In the genomic region with DNA sequence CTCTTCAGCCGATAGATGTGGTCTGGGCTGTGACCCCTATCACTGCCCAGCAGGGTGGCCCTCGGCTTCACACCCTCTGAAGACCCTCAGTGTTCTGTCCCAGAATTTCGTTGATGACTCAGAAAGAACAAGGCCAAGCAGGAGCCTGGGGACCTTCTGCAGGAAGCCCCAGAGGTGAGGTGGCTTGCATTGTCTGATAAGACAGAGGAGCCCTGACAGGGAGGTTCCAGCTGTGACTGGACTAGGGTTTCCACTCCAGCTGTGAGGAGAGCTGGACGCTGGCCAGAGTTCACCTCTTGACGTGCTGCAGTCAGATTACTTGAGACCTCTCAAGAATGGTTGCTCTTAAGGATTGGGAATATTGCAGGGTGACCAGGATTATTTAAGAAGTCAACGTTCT, we compare ENCODE assay signal across 8 mouse cellular contexts. TPM values are rescaled to one million over a fixed set of nuclear protein-coding genes. Genes with fewer than 3 reads are reported as not detected.
DNase-seq lines count a peak whose midpoint lies in the region; ATAC-seq lines count a peak whose summit lies in the region.

No protein-coding gene starts in this region.

- intact Hi-C loops in heart, postnatal 36 days (cut with DNase I), result no loop called here

- peak overlapping the region; percentile 85 for H3K4me2 ChIP-seq in heart, embryonic 13.5 days
- peak overlapping the region; percentile 90 for H3K4me2 ChIP-seq in forebrain, embryonic 11.5 days (ENCODE audit: low read depth, low read length, severe bottlenecking)

- H3K36me3 ChIP-seq in heart, embryonic 13.5 days, result peaks cover 42% of the 10 kb centered on the region
- H3K36me3 ChIP-seq in forebrain, embryonic 11.5 days (ENCODE audit: control insufficient read depth, insufficient read depth, low read length), result peaks cover 19% of the 10 kb centered on the region

- peaks cover 53% of the 10 kb centered on the region for H3K4me1 ChIP-seq in heart, embryonic 13.5 days
- H3K4me1 ChIP-seq in forebrain, embryonic 11.5 days (replicated peaks; ENCODE audit: control insufficient read depth, insufficient read depth, low read length), result peaks cover 24% of the 10 kb centered on the region

- no peaks in the 10 kb centered on the region for H3K27me3 ChIP-seq in heart, embryonic 13.5 days (replicated peaks)
- no peaks in the 10 kb centered on the region for H3K27me3 ChIP-seq in forebrain, embryonic 11.5 days (ENCODE audit: control insufficient read depth, insufficient read depth, low read length)

- peak overlapping the region; percentile 97 for H3K4me3 ChIP-seq in heart, embryonic 13.5 days
- peak overlapping the region; percentile 93 for H3K4me3 ChIP-seq in forebrain, embryonic 11.5 days (ENCODE audit: low read depth, low read length)

- H3K27ac ChIP-seq in heart, embryonic 13.5 days (replicated peaks), result no peak overlapping the region
- no peak overlapping the region for H3K27ac ChIP-seq in forebrain, embryonic 11.5 days (ENCODE audit: low read depth, low read length)

- no peak for ATAC-seq in heart, embryonic 13.5 days (ENCODE audit: extremely low read depth, insufficient number of reproducible peaks, low FRiP score, low TSS enrichment)
- ATAC-seq in forebrain, embryonic 11.5 days (replicated peaks; ENCODE audit: low FRiP score), result no peak
- ATAC-seq in megakaryocyte progenitor cell, adult 5-6 weeks (replicated peaks; ENCODE audit: poor library complexity), result peak; percentile 24
- no peak for ATAC-seq in CD4-positive, CD25-positive, alpha-beta regulatory T cell, adult 4 months
- ATAC-seq in erythroid progenitor cell, adult 5-6 weeks (replicated peaks; ENCODE audit: low FRiP score, poor library complexity, severe bottlenecking), result no peak

- H3K9me3 ChIP-seq in heart, embryonic 13.5 days, result no peaks in the 10 kb centered on the region
- no peaks in the 10 kb centered on the region for H3K9me3 ChIP-seq in forebrain, embryonic 11.5 days (ENCODE audit: control insufficient read depth, low read length)

- DNase-seq in heart, postnatal 36 days, result no peak
- no peak for DNase-seq in forebrain, embryonic 11.5 days (ENCODE audit: low spot score)
- DNase-seq in kidney, postnatal 14 days, result peak; percentile 59
- peak; percentile 73 for DNase-seq in yolk sac, embryonic 10.5 days (ENCODE audit: low spot score)

- WGBS in heart, embryonic 13.5 days, result 2% methylated on average over 6 of the region's 6 CpGs
- WGBS in forebrain, embryonic 11.5 days, result 17% methylated on average over 6 of the region's 6 CpGs

- peak overlapping the region; percentile 97 for H3K9ac ChIP-seq in heart, embryonic 13.5 days
- H3K9ac ChIP-seq in forebrain, embryonic 11.5 days (ENCODE audit: low read length), result peak overlapping the region; percentile 90

RNA-seq across cellular contexts. Expression of a gene that starts 1.2 kb away (rescaled TPM):
- polyA plus RNA-seq in heart, embryonic 13.5 days (2015; fragmentation: Nextera tagmentation; extraction: Ambion mirVana), result 300 and 318 TPM in 2 replicates
- 10 to 100 TPM; 19.5 to 19.9 TPM for total RNA-seq in heart, postnatal 36 days (2021)
- polyA plus RNA-seq in forebrain, embryonic 11.5 days (2014; fragmentation: Nextera tagmentation; extraction: Ambion mirVana), result 565 and 637 TPM in 2 replicates
- 90.7 and 110 TPM in 2 replicates for total RNA-seq in megakaryocyte progenitor cell, adult 5-6 weeks (2015)
- total RNA-seq in megakaryocyte progenitor cell, adult 5-6 weeks (2017), result 136 and 153 TPM in 2 replicates
- not detected for polyA plus RNA-seq in CD4-positive, CD25-positive, alpha-beta regulatory T cell, adult 4 months (2017; shearing (Covaris generic))
- 10.9 and 25.2 TPM in 2 replicates for total RNA-seq in erythroid progenitor cell, adult 5-6 weeks (2015; ENCODE audit: low replicate concordance)
- total RNA-seq in erythroid progenitor cell, adult 5-6 weeks (2017; ENCODE audit: low replicate concordance), result 9.9 and 11.0 TPM in 2 replicates

RNA-seq across cellular contexts. Expression of a gene that starts 3.3 kb away (rescaled TPM):
- polyA plus RNA-seq in heart, embryonic 13.5 days (2015; fragmentation: Nextera tagmentation; extraction: Ambion mirVana), result 78.4 and 81.9 TPM in 2 replicates
- 10 to 100 TPM; 64.8 to 72.2 TPM for total RNA-seq in heart, postnatal 36 days (2021)
- polyA plus RNA-seq in forebrain, embryonic 11.5 days (2014; fragmentation: Nextera tagmentation; extraction: Ambion mirVana), result 50.9 and 52.7 TPM in 2 replicates
- total RNA-seq in megakaryocyte progenitor cell, adult 5-6 weeks (2015), result 93.8 and 125 TPM in 2 replicates
- total RNA-seq in megakaryocyte progenitor cell, adult 5-6 weeks (2017), result 45.3 and 89.8 TPM in 2 replicates
- 10 to 100 TPM; 66.3 to 68.7 TPM for polyA plus RNA-seq in CD4-positive, CD25-positive, alpha-beta regulatory T cell, adult 4 months (2017; shearing (Covaris generic))
- total RNA-seq in erythroid progenitor cell, adult 5-6 weeks (2015; ENCODE audit: low replicate concordance), result 20.2 and 35.2 TPM in 2 replicates
- 11.2 and 15.3 TPM in 2 replicates for total RNA-seq in erythroid progenitor cell, adult 5-6 weeks (2017; ENCODE audit: low replicate concordance)

RNA-seq across cellular contexts. Expression of a gene that starts 36.4 kb away (rescaled TPM):
- polyA plus RNA-seq in heart, embryonic 13.5 days (2015; fragmentation: Nextera tagmentation; extraction: Ambion mirVana), result 43.2 and 49.5 TPM in 2 replicates
- total RNA-seq in heart, postnatal 36 days (2021), result 10 to 100 TPM; 66.1 to 85.9 TPM
- polyA plus RNA-seq in forebrain, embryonic 11.5 days (2014; fragmentation: Nextera tagmentation; extraction: Ambion mirVana), result 21.8 and 27.1 TPM in 2 replicates
- 3.2 and 6.7 TPM in 2 replicates for total RNA-seq in megakaryocyte progenitor cell, adult 5-6 weeks (2015)
- 0.44 and 0.87 TPM in 2 replicates for total RNA-seq in megakaryocyte progenitor cell, adult 5-6 weeks (2017)
- polyA plus RNA-seq in CD4-positive, CD25-positive, alpha-beta regulatory T cell, adult 4 months (2017; shearing (Covaris generic)), result 1 to 10 TPM in 1 of 2 experiments, under 1 TPM in 1; 0.91 to 2.7 TPM
- total RNA-seq in erythroid progenitor cell, adult 5-6 weeks (2015; ENCODE audit: low replicate concordance), result 27.2 TPM in 1 of 2 replicates, not detected in the other
- total RNA-seq in erythroid progenitor cell, adult 5-6 weeks (2017; ENCODE audit: low replicate concordance), result 0.64 TPM in 1 of 2 replicates, not detected in the other

Comparison
In these comparisons a context has a peak if more than half of its experiments do, and no peak if none do; other contexts are left out.
1. DNase-seq: peak in kidney, postnatal 14 days (single experiment) and yolk sac, embryonic 10.5 days (single experiment); none in heart, postnatal 36 days (0 of 2) and forebrain, embryonic 11.5 days (single experiment).